Mouse (Mus musculus) lung, postnatal 0 days (tissue): ENCODE measurements around the gene Xpr1. TPM values are rescaled to one million over a fixed set of nuclear protein-coding genes. Genes with fewer than 3 reads are reported as not detected.

ENCODE experiments used
- ATAC-seq: fragments of 200-750 bp; cut with Nextera tagmentation; 2 replicates; pipeline ENCODE4 v1.8.0; 2017; ENCODE audit warnings: moderate library complexity
- DNase-seq: peaks from one replicate; pipeline ENCODE4 v3.0.0-alpha.2; 2016; ENCODE audit warnings: low spot score
- H3K27ac ChIP-seq: fragments of 300-500 bp; sonication (generic); 2 replicates; pipeline ENCODE4 v1.5.1; 2014; ENCODE audit warnings: antibody characterized with exemption, mild to moderate bottlenecking, low read length, mixed read lengths
- H3K27me3 ChIP-seq: fragments of 300-500 bp; sonication (generic); replicated peaks from 2 replicates; pipeline ENCODE4 v1.6.1; 2014; ENCODE audit warnings: low read length, mixed read lengths; ENCODE audit not compliant: insufficient read depth
- H3K36me3 ChIP-seq: fragments of 300-500 bp; sonication (generic); 2 replicates; pipeline ENCODE4 v1.6.1; 2014; ENCODE audit warnings: low read length, mixed read lengths; ENCODE audit not compliant: insufficient read depth
- H3K4me1 ChIP-seq: fragments of 300-500 bp; sonication (generic); 2 replicates; pipeline ENCODE4 v1.6.1; 2014; ENCODE audit warnings: antibody characterized with exemption, low read depth, low read length, mixed read lengths; ENCODE audit not compliant: insufficient read depth
- H3K4me2 ChIP-seq: fragments of 300-500 bp; sonication (generic); replicated peaks from 2 replicates; pipeline ENCODE4 v1.6.1; 2014; ENCODE audit warnings: low read depth, mild to moderate bottlenecking, low read length, moderate library complexity, mixed read lengths
- H3K4me3 ChIP-seq: fragments of 300-500 bp; sonication (generic); 2 replicates; pipeline ENCODE4 v1.5.1; 2014; ENCODE audit warnings: low read depth, low read length
- H3K9ac ChIP-seq: fragments of 300-500 bp; sonication (generic); replicated peaks from 2 replicates; pipeline ENCODE4 v1.6.1; 2014; ENCODE audit warnings: low read depth, mild to moderate bottlenecking
- H3K9me3 ChIP-seq: fragments of 300-500 bp; sonication (generic); 2 replicates; pipeline ENCODE4 v1.6.1; 2016; ENCODE audit warnings: low read length, mixed read lengths
- CTCF ChIP-seq: IDR thresholded peaks from 2 replicates; pipeline ENCODE4 v1.5.1; 2016; ENCODE audit warnings: antibody characterized with exemption, mild to moderate bottlenecking
- EP300 ChIP-seq: IDR thresholded peaks from 2 replicates; pipeline ENCODE4 v1.6.1; 2016; ENCODE audit warnings: antibody characterized with exemption, mild to moderate bottlenecking, control low read depth
- WGBS: fragments of 180-500 bp; shearing (Covaris S2); extraction: QIAGEN DNeasy Blood & Tissue Kit; methylation state at CpG from one replicate; pipeline ENCODE4 v1.1.7; 2014; 5-methylcytosine and 5-hydroxymethylcytosine counted together
- polyA plus RNA-seq: library from polyadenylated mRNA; unstranded; fragments of >200 nt; fragmentation: Nextera tagmentation; extraction: Ambion mirVana; gene quantifications from 2 replicates; pipeline ENCODE4 v1.2.1, GENCODE M21; 2015

Xpr1 gene
- polyA plus RNA-seq, 1 experiment from 2014 or later = 5.8 TPM

DNA sequence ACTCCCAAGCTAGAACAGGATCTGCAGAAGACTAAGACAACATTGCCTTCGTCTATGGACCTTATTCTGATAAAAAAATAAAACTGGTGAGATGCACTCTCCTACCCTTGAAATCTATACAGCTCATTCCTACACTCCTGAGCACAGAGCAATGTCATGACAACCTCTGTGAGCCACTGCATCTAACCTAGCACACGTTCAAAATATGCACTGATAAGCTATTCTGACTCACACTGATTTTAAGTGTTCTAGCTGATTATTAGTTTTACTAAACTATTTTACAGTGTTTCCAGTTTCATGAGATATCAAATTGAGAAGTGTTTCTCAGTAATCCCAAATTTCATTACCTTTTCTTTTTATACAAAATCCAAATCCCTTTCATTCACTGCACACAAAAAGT, 23.2 kb downstream of the Xpr1 start:
- Histone ChIP-seq H3K36me3 (no peaks in the 10 kb centered on the region), H3K4me1 (no peaks in the 10 kb centered on the region), H3K4me3 (no peak overlapping the region), H3K27me3 (no peaks in the 10 kb centered on the region), H3K4me2 (no peak overlapping the region), H3K9ac (no peak overlapping the region), H3K9me3 (no peaks in the 10 kb centered on the region), H3K27ac (no peak overlapping the region)
- DNase-seq (no peak), ATAC-seq (no peak)
- TF ChIP-seq CTCF = no peak
- no peak for TF ChIP-seq EP300
- whole genome bisulfite sequencing = 41% methylated on average over 2 of the region's 2 CpGs

DNA sequence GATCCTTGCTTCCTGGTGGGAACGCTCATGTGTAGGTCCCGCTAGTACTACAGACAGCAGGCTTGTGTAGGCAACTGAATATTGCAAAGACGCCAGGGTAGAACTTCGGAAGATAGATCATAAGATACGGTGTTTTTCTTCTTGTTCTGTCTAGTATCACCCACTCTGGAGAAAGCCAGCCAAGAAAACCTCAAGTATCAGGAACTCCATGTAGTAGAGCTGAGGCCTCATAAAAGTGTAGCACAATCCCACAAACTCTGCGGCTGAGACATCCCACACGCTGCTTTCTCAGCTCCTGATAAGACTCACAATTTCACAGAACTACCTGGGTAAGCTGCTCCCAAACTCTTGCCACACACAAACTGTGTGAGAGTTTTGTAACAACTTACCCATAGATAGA, 24.4 kb downstream of the Xpr1 start:
- TF ChIP-seq EP300 = no peak
- TF ChIP-seq CTCF = no peak
- Histone ChIP-seq H3K27me3 (no peaks in the 10 kb centered on the region), H3K4me3 (no peak overlapping the region), H3K4me2 (no peak overlapping the region), H3K4me1 (no peaks in the 10 kb centered on the region), H3K9ac (no peak overlapping the region), H3K9me3 (no peaks in the 10 kb centered on the region), H3K27ac (no peak overlapping the region), H3K36me3 (no peaks in the 10 kb centered on the region)
- no peak for DNase-seq
- 93% methylated on average over 7 of the region's 7 CpGs for WGBS
- no peak for ATAC-seq

DNA sequence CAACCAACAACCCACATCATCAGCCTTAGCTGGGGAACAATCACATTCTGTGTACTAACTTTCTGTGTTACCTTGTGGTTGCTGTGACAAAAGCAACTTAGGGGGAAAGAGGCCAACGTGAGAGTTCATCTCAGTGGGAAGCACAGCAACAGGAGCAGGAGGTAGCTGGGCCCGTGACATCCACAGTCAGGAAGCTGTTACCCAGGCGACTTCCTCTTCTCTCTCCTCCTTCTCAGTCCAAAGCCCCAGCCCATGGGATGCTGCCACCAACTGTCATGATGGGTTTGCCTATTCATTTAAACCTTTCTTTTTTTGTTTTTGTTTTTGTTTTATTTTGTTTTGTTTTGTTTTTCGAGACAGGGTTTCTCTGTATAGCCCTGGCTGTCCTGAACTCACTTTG, 25.7 kb downstream of the Xpr1 start:
- Histone ChIP-seq H3K36me3 (no peaks in the 10 kb centered on the region), H3K4me1 (no peaks in the 10 kb centered on the region), H3K9ac (no peak overlapping the region), H3K27me3 (no peaks in the 10 kb centered on the region), H3K9me3 (no peaks in the 10 kb centered on the region), H3K4me3 (no peak overlapping the region), H3K27ac (no peak overlapping the region), H3K4me2 (no peak overlapping the region)
- TF ChIP-seq CTCF (no peak), EP300 (no peak)
- DNase-seq (no peak), ATAC-seq (no peak)
- WGBS = 65% methylated on average over 4 of the region's 4 CpGs

DNA sequence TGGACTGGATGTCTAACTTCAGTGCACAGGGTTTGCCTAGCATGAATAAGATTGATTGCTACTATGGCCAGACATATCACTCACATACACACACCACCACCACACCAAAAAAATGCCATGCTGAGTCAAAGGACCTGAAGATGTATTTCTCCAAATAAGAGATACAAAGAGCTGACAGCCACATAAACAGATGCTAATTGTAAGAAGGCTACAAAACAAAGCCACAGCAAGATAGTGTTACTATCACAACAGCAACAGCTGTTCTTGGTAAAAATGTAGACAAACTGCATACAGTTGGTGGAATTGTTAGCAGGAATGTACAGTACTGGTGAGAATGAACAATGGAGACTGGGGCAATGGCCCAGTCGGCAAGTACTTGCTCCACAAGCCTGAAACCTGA, 28.8 kb downstream of the Xpr1 start:
- Histone ChIP-seq H3K9ac (no peak overlapping the region), H3K4me1 (no peaks in the 10 kb centered on the region), H3K27me3 (no peaks in the 10 kb centered on the region), H3K36me3 (no peaks in the 10 kb centered on the region), H3K27ac (no peak overlapping the region), H3K4me3 (no peak overlapping the region), H3K4me2 (no peak overlapping the region), H3K9me3 (no peaks in the 10 kb centered on the region)
- DNase-seq = no peak
- 16% methylated on average over 1 of the region's 1 CpGs for WGBS
- no peak for TF ChIP-seq CTCF
- TF ChIP-seq EP300 = no peak
- ATAC-seq = no peak

DNA sequence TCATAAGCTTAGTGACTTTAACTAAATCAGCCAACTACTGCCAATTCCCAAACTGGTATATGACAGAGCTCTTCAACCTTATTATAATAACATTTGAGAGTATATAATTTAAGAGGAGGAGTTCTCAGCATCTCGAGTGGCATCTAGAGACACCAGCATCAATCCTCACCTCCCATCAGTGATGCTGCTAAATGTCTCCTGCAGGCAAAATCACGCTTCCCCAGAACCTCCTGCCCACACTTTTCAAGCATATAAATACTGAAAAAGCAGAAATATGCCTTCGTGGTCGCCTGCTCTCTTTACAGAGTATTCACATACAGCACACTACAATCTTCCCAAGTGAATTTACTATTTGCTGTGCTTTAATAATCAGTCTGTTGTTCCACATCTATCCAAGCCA, 30.7 kb downstream of the Xpr1 start:
- Histone ChIP-seq H3K4me3 (no peak overlapping the region), H3K9me3 (no peaks in the 10 kb centered on the region), H3K9ac (no peak overlapping the region), H3K4me2 (no peak overlapping the region), H3K27ac (no peak overlapping the region), H3K27me3 (no peaks in the 10 kb centered on the region), H3K4me1 (no peaks in the 10 kb centered on the region), H3K36me3 (no peaks in the 10 kb centered on the region)
- WGBS = 81% methylated on average over 4 of the region's 4 CpGs
- no peak for TF ChIP-seq CTCF
- TF ChIP-seq EP300 = no peak
- ATAC-seq = no peak
- no peak for DNase-seq

DNA sequence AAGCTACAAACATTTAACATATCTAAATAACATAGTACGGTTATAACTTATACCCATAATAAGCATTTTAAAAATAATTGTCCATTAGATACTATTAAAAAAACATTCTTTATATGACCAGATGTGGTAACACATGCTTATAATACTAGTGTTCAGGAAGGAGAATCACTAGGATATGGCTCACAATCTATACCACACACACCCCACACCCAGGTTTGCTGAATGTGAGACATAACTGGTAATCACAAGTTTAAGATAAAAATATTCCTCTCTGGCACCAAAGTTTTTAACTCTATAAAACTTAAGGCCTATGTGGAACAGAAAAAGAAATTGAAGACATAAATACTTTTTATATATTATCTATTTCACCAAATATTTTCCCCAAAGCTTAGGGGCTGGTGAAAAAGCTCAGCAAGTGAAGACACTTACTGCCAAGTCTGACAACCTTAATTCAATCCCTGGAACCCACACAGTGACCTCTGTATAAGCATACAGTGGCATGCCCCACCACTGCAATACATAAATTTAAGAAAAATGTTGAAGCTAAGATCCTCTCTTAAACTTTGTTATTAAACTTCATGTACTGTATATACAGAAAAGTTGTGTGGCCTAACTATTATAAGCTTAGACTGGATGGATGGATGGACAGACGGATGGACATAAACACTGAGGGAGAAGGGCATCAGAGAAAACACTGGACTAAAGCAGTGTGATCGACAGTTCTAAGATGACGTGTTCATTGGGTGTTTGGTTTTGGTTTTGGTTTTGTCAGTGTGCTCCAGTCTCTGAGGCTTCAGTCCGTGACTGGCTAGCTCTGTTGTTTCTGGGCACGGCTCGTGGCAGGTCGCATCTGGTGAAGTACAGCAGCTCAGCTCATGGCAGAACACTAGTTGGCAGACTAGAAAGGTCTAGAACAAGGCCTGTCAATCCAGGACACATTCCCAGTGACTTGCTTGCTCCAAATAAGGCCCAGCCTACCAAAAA, 33.6 kb downstream of the Xpr1 start:
- H3K27me3 ChIP-seq = no peaks in the 10 kb centered on the region
- H3K4me2 ChIP-seq = no peak overlapping the region
- DNase-seq = no peak
- H3K36me3 ChIP-seq = no peaks in the 10 kb centered on the region
- H3K4me3 ChIP-seq = no peak overlapping the region
- 88% methylated on average over 8 of the region's 8 CpGs for WGBS
- H3K27ac ChIP-seq = no peak overlapping the region
- ATAC-seq = no peak
- no peak overlapping the region for H3K9ac ChIP-seq
- H3K4me1 ChIP-seq = no peaks in the 10 kb centered on the region
- TF ChIP-seq CTCF (no peak), EP300 (no peak)
- no peaks in the 10 kb centered on the region for H3K9me3 ChIP-seq
